Mouse (Mus musculus): ENCODE results near the gene Gm10100. TPM values are rescaled to one million over a fixed set of nuclear protein-coding genes. Genes with fewer than 3 reads are reported as not detected.
"Not testable (repeated sequence)": the region's sequence is repeated elsewhere in the genome, so short reads cannot be mapped to it uniquely, and the experiment has no call there.

The Gm10100 gene
- polyA plus RNA-seq (2012; rRNA removed), result not detected in 2 replicates

DNA sequence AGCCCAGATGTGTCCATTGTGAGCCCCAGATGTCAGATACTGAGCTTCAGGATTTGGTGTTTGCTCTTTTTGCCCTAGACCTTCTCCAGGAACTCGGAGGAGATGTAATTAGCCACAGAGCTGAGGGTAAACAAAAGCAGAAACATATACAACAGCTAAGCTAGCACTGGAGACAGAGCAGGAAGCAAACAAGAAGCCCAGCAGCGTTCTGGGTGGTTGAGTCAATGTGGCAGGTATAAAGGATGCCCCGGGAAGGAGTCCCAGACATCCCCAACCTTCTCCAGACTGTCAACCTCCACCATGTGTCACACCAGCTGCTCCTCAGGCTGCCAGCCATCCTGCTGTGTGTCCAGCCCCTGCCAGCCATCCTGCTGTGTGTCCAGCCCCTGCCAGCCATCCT, at the start of gene Gm10100:
TSS of gene Gm10100 (plus strand) at position 301 of the 400 bp plus-strand sequence.
- 50% methylated on average over 3 of the region's 3 CpGs for WGBS

GRCm38 (mm10) chr10:77677562-77677961, 48.7 kb upstream of the Gm10100 start:
- peaks cover 4% of the 10 kb centered on the region; the same call in 1 of the 2 replicates for H3K4me1 ChIP-seq (ENCODE audit: control insufficient read depth, insufficient read depth, insufficient read length, low read length)
- no peak for TF ChIP-seq CTCF (IDR thresholded peaks at IDR 0.05; ENCODE audit: extremely low read depth, insufficient read length, insufficient replicate concordance, low read depth, low read length)
- TF ChIP-seq POLR2A (IDR thresholded peaks at IDR 0.05; ENCODE audit: low read depth, low read length), result no peak
- H3K27ac ChIP-seq (ENCODE audit: insufficient read depth, low read depth, low read length), result no peak overlapping the region
- no peaks in the 10 kb centered on the region for H3K36me3 ChIP-seq (ENCODE audit: control insufficient read depth, insufficient read depth, low read length)
- peak overlapping the region; percentile 25 for H3K4me3 ChIP-seq (ENCODE audit: low read depth, low read length)
- peaks cover 11% of the 10 kb centered on the region; the same call in 1 of the 2 replicates for H3K27me3 ChIP-seq (ENCODE audit: control insufficient read depth, insufficient read depth, low read length)
- 2% methylated on average over 35 of the region's 35 CpGs for WGBS

More for the DNA sequence above, at the start of gene Gm10100:
- Histone ChIP-seq H3K4me1 (ENCODE audit: control insufficient read depth, insufficient read depth, insufficient read length, low read length) (no peaks in the 10 kb centered on the region), H3K4me3 (ENCODE audit: low read depth, low read length) (no peak within 1 kb of the TSS), H3K36me3 (ENCODE audit: control insufficient read depth, insufficient read depth, low read length) (no peaks in the 10 kb centered on the region), H3K27ac (ENCODE audit: insufficient read depth, low read depth, low read length) (no peak within 1 kb of the TSS), H3K27me3 (ENCODE audit: control insufficient read depth, insufficient read depth, low read length) (no peaks in the 10 kb centered on the region)
- TF ChIP-seq CTCF (IDR thresholded peaks at IDR 0.05; ENCODE audit: extremely low read depth, insufficient read length, insufficient replicate concordance, low read depth, low read length) (no peak), POLR2A (IDR thresholded peaks at IDR 0.05; ENCODE audit: low read depth, low read length) (no peak)

DNA sequence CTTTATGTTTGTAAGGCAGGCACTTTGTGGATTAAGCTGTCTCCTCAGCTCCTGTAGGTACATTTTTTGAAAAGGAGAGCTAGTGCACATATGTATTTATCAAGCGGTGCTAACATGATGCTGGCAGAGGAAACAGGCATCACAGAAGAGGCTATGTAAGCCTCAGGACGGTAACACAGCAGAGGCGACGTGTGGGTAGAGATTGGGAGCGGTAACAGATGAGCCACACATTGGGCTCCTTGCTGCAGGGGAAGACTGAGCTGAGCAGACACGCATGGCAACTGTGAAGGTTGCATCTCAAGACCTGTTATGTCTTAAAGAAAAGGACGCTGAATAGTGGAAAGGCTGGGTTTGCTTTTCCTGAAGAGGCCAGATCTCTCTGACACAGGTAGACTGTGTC, 43.3 kb upstream of the Gm10100 start:
- no peak overlapping the region for H3K4me3 ChIP-seq (ENCODE audit: low read depth, low read length)
- H3K4me1 ChIP-seq (ENCODE audit: control insufficient read depth, insufficient read depth, insufficient read length, low read length), result peaks cover 8% of the 10 kb centered on the region
- 84% methylated on average over 7 of the region's 7 CpGs for WGBS
- no peak overlapping the region for H3K27ac ChIP-seq (ENCODE audit: insufficient read depth, low read depth, low read length)
- peaks cover 2% of the 10 kb centered on the region; the same call in 1 of the 2 replicates for H3K27me3 ChIP-seq (ENCODE audit: control insufficient read depth, insufficient read depth, low read length)
- no peaks in the 10 kb centered on the region for H3K36me3 ChIP-seq (ENCODE audit: control insufficient read depth, insufficient read depth, low read length)
- no peak for TF ChIP-seq CTCF (IDR thresholded peaks at IDR 0.05; ENCODE audit: extremely low read depth, insufficient read length, insufficient replicate concordance, low read depth, low read length)

DNA sequence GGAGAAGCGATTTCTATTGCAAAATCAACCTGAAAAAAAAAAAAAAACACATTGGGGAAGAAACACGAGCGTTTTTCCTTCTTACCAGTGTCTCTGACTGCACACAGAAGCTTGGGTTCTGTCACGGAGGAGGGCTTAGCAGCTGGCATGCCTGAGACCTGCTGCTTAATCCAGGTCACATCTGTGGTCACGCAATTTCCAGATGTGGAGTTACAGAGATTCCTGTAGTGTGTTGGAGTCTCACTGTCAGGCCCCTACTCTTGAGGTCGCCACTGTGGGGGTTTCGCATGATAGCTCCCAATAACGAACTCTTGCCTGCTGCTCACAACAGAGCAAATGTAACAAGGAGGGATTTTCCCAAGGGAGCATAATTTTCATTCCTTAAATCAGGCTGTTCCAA, 42.1 kb upstream of the Gm10100 start:
- H3K27me3 ChIP-seq (ENCODE audit: control insufficient read depth, insufficient read depth, low read length), result no peaks in the 10 kb centered on the region; the same call in 1 of the 2 replicates
- WGBS, result 64% methylated on average over 8 of the region's 8 CpGs
- H3K27ac ChIP-seq (ENCODE audit: insufficient read depth, low read depth, low read length), result no peak overlapping the region
- TF ChIP-seq CTCF (IDR thresholded peaks at IDR 0.05; ENCODE audit: extremely low read depth, insufficient read length, insufficient replicate concordance, low read depth, low read length) (no peak), POLR2A (IDR thresholded peaks at IDR 0.05; ENCODE audit: low read depth, low read length) (no peak)
- no peaks in the 10 kb centered on the region for H3K36me3 ChIP-seq (ENCODE audit: control insufficient read depth, insufficient read depth, low read length)
- peaks cover 8% of the 10 kb centered on the region for H3K4me1 ChIP-seq (ENCODE audit: control insufficient read depth, insufficient read depth, insufficient read length, low read length)
- no peak overlapping the region for H3K4me3 ChIP-seq (ENCODE audit: low read depth, low read length)

- 6% methylated on average over 22 of the region's 22 CpGs for WGBS
- H3K4me1 ChIP-seq (ENCODE audit: control insufficient read depth, insufficient read depth, insufficient read length, low read length), result peaks cover 8% of the 10 kb centered on the region
- no peaks in the 10 kb centered on the region for H3K36me3 ChIP-seq (ENCODE audit: control insufficient read depth, insufficient read depth, low read length)
- TF ChIP-seq CTCF (IDR thresholded peaks at IDR 0.05; ENCODE audit: extremely low read depth, insufficient read length, insufficient replicate concordance, low read depth, low read length) (no peak), POLR2A (IDR thresholded peaks at IDR 0.05; ENCODE audit: low read depth, low read length) (no peak)
- H3K4me3 ChIP-seq (ENCODE audit: low read depth, low read length), result no peak within 1 kb of the TSS
- no peak within 1 kb of the TSS for H3K27ac ChIP-seq (ENCODE audit: insufficient read depth, low read depth, low read length)
- H3K27me3 ChIP-seq (ENCODE audit: control insufficient read depth, insufficient read depth, low read length), result no peaks in the 10 kb centered on the region; the same call in 1 of the 2 replicates
Measured at GRCm38 (mm10) chr10:77685895-77686664, 40.2 kb upstream of the Gm10100 start, which contains the start of gene Tspear. TSS of gene Tspear (plus strand) at chr10:77686569.

DNA sequence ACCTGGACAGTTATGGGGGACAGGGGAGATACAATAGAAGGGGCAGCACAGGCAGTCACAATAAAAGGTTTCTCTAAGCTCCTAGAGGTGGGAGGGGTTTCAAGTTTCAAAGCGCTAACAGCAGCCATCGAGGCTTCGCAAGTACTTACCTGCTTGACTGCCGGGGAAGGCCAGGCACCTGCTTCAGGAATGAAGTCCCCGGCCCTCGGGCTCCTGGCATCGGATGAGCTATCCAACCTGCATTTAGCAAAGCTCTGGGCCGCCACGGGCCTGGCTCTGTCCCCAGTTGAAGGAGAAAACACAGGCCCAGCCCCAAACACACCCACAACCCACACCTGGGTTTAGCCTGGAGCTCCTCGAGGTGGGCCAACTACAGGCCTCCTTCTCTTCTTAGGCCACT, 39.3 kb upstream of the Gm10100 start:
- Histone ChIP-seq H3K4me3 (ENCODE audit: low read depth, low read length) (no peak overlapping the region), H3K27me3 (ENCODE audit: control insufficient read depth, insufficient read depth, low read length) (no peaks in the 10 kb centered on the region; the same call in 1 of the 2 replicates), H3K4me1 (ENCODE audit: control insufficient read depth, insufficient read depth, insufficient read length, low read length) (peaks cover 8% of the 10 kb centered on the region), H3K36me3 (ENCODE audit: control insufficient read depth, insufficient read depth, low read length) (no peaks in the 10 kb centered on the region), H3K27ac (ENCODE audit: insufficient read depth, low read depth, low read length) (no peak overlapping the region)
- WGBS, result 31% methylated on average over 10 of the region's 10 CpGs
- TF ChIP-seq CTCF (IDR thresholded peaks at IDR 0.05; ENCODE audit: extremely low read depth, insufficient read length, insufficient replicate concordance, low read depth, low read length) (no peak), POLR2A (IDR thresholded peaks at IDR 0.05; ENCODE audit: low read depth, low read length) (no peak)

DNA sequence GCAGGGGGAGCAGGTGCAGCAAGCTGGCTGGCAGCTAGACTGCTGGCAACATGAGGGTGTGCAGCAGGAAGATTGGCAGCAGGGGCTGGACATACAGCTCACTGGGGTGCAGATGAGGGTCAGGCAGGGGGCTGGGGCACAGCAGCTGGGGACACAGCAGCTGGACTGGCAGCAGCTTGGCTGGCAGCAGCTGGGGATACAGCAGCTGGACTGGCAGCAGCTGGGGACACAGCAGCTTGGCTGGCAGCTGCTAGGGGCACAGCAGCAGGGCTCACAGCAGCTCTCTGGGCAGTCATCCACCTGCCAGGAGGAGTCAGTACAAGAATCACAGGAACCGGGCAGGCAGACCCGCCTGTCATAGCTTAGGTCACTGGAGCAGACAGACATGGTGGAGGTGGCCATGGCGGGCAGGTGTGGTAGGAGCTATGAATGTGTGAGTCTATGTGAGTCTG, 35.9 kb upstream of the Gm10100 start, which contains the start of gene Gm19402:
TSS of gene Gm19402 (minus strand) at position 402 of the 452 bp plus-strand sequence.
- not testable (repeated sequence) for H3K36me3 ChIP-seq (ENCODE audit: control insufficient read depth, insufficient read depth, low read length); H3K27ac ChIP-seq (ENCODE audit: insufficient read depth, low read depth, low read length); H3K4me1 ChIP-seq (ENCODE audit: control insufficient read depth, insufficient read depth, insufficient read length, low read length); H3K27me3 ChIP-seq (ENCODE audit: control insufficient read depth, insufficient read depth, low read length); H3K4me3 ChIP-seq (ENCODE audit: low read depth, low read length)
- 43% methylated on average over 3 of the region's 3 CpGs for WGBS
